Mouse (Mus musculus) embryonic facial prominence, embryonic 12.5 days (tissue): ENCODE results near the gene Atf6. TPM values are rescaled to one million over a fixed set of nuclear protein-coding genes. Genes with fewer than 3 reads are reported as not detected.

Source experiments
- ATAC-seq: fragments of 200-750 bp; cut with Nextera tagmentation; 2 replicates; pipeline ENCODE4 v1.8.0; 2017; ENCODE audit not compliant: insufficient number of reproducible peaks, insufficient read depth, low FRiP score, low TSS enrichment
- H3K27ac ChIP-seq: fragments of 300-500 bp; sonication (generic); 2 replicates; pipeline ENCODE4 v1.5.1; 2016; ENCODE audit warnings: mild to moderate bottlenecking
- H3K27me3 ChIP-seq: fragments of 300-500 bp; sonication (generic); 2 replicates; pipeline ENCODE4 v1.6.1; 2016; ENCODE audit warnings: mild to moderate bottlenecking, moderate library complexity
- H3K36me3 ChIP-seq: fragments of 300-500 bp; sonication (generic); 2 replicates; pipeline ENCODE4 v1.6.1; 2016; ENCODE audit warnings: mild to moderate bottlenecking
- H3K4me1 ChIP-seq: fragments of 300-500 bp; sonication (generic); 2 replicates; pipeline ENCODE4 v1.6.1; 2016
- H3K4me2 ChIP-seq: fragments of 300-500 bp; sonication (generic); replicated peaks from 2 replicates; pipeline ENCODE4 v1.6.1; 2016; ENCODE audit warnings: mild to moderate bottlenecking, moderate library complexity
- H3K4me3 ChIP-seq: fragments of 300-500 bp; sonication (generic); 2 replicates; pipeline ENCODE4 v1.5.1; 2016; ENCODE audit warnings: mild to moderate bottlenecking
- H3K9ac ChIP-seq: fragments of 300-500 bp; sonication (generic); 2 replicates; pipeline ENCODE4 v1.6.1; 2016; ENCODE audit warnings: mild to moderate bottlenecking, moderate library complexity
- H3K9me3 ChIP-seq: fragments of 300-500 bp; sonication (generic); 2 replicates; pipeline ENCODE4 v1.6.1; 2016; ENCODE audit warnings: mild to moderate bottlenecking, moderate library complexity
- WGBS: fragments of 180-500 bp; shearing (Covaris S2); methylation state at CpG from one replicate; pipeline ENCODE4 v1.1.7; 2016; 5-methylcytosine and 5-hydroxymethylcytosine counted together
- polyA plus RNA-seq: library from polyadenylated mRNA; unstranded; fragments of >200 nt; fragmentation: Nextera tagmentation; extraction: Ambion mirVana; gene quantifications from 2 replicates; pipeline ENCODE4 v1.2.1, GENCODE M21; 2016

The Atf6 gene
- polyA plus RNA-seq, 1 experiment from 2014 or later: 9.1 TPM

DNA sequence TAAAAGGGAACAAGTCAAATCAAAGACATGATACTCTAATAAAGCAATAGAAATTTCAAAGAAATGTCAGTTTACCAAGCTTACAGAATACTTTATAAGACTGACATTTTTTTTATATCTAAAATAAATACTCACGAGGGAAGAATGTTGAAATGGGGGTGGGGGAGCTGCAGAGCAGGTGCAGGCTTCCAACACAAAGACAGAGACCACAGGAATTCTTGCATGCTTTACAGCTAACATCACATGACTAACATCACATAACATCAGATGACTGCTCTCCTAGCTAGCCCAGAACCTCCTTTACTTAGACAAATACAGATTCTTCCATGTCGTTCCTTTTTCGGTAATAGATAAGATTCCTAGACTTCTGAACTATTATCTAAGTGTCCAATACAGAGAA, 76.6 kb downstream of the Atf6 start:
- H3K9me3 ChIP-seq: no peaks in the 10 kb centered on the region
- H3K4me2 ChIP-seq: no peak overlapping the region
- H3K27me3 ChIP-seq: no peaks in the 10 kb centered on the region
- peaks cover 18% of the 10 kb centered on the region for H3K36me3 ChIP-seq
- H3K4me3 ChIP-seq: no peak overlapping the region
- ATAC-seq: no peak
- no peak overlapping the region for H3K27ac ChIP-seq
- no peak overlapping the region for H3K9ac ChIP-seq
- no peaks in the 10 kb centered on the region for H3K4me1 ChIP-seq
- 77% methylated on average over 3 of the region's 3 CpGs for WGBS

DNA sequence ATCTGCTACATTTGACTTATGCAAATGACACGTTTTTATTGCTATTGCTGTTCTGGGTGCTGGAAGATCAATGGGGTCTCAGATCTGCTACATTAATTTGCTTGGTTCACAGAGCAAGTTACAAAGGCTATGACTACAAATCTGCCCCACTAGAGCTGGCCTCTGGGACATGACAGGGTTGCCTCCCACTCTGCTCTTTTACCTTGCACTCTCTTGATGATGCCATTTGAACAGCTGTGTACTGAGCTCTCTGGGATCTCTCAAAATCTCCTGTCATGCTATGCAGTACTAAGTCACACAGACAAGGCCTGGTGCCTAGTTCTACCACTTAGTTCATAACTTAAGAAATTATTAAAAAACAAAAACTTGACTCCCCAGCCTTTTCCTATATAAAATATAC, 79.9 kb downstream of the Atf6 start:
- Histone ChIP-seq H3K4me3 (no peak overlapping the region), H3K4me1 (no peaks in the 10 kb centered on the region), H3K27me3 (no peaks in the 10 kb centered on the region), H3K4me2 (no peak overlapping the region), H3K36me3 (peaks cover 20% of the 10 kb centered on the region), H3K9me3 (no peaks in the 10 kb centered on the region), H3K27ac (no peak overlapping the region), H3K9ac (no peak overlapping the region)
- ATAC-seq: no peak
- 59% methylated on average over 1 of the region's 1 CpGs for whole genome bisulfite sequencing

DNA sequence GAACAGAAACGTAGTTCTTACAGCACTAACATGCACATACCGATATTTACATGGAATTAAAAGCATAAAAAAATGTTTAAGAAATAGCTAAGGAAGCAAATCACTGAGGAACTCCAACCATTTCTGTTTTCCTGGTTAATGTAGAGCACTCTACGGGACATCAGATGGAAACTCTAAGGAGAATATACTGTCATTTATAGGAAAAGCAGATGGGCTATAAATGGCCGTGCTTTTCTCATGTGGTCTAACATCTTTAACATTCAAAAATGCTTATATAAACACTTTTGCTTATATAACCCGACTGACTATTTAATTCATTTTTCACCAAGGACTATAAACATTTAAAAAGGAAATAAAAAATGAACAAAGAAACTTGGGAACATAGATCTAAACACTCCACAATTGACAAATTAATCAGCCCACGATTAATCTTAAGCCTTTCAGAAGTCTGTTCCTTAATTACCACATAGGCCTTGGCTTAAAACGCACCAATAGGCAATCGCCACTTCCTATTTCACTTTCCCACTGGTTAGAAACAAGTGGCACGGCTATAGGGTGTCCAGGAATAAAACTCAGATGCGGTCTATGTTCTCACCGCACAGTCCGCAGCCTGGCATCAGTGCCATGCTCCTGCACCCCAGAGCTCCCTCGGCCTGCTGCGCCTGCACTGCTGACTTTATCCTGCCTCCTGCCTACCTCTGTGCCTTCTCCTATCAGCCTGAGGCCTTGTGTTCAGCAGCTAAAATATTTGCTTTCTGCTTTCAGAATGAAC, 80.8 kb downstream of the Atf6 start:
- Histone ChIP-seq H3K27me3 (no peaks in the 10 kb centered on the region), H3K36me3 (peaks cover 12% of the 10 kb centered on the region), H3K4me1 (no peaks in the 10 kb centered on the region), H3K4me3 (no peak overlapping the region), H3K9me3 (no peaks in the 10 kb centered on the region), H3K4me2 (no peak overlapping the region), H3K27ac (no peak overlapping the region), H3K9ac (no peak overlapping the region)
- no peak for ATAC-seq
- WGBS: 92% methylated on average over 14 of the region's 14 CpGs

DNA sequence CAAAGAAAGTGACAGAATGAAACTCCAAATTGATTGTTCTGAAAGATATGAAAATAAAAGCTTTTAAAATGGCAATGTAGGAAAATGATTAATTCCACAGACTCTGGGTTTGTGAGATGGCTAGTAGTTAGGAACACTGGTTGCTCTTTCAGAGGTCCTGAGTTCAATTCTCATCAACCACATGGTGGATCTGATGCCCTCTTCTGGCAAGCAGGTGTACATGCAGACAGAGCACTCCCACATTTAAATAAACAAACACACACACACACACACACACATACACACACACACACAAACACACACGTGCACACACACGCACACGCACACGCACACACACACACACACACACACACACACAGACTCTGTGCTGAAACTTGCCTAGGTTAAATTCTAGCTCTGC, 89.9 kb downstream of the Atf6 start:
- no peaks in the 10 kb centered on the region for H3K9me3 ChIP-seq
- H3K27ac ChIP-seq: no peak overlapping the region
- no peak overlapping the region for H3K4me3 ChIP-seq
- WGBS: 72% methylated on average over 4 of the region's 4 CpGs
- H3K9ac ChIP-seq: no peak overlapping the region
- ATAC-seq: no peak
- H3K36me3 ChIP-seq: no peaks in the 10 kb centered on the region; the same call in 1 of the 2 replicates
- no peaks in the 10 kb centered on the region for H3K4me1 ChIP-seq
- no peak overlapping the region for H3K4me2 ChIP-seq
- H3K27me3 ChIP-seq: no peaks in the 10 kb centered on the region

DNA sequence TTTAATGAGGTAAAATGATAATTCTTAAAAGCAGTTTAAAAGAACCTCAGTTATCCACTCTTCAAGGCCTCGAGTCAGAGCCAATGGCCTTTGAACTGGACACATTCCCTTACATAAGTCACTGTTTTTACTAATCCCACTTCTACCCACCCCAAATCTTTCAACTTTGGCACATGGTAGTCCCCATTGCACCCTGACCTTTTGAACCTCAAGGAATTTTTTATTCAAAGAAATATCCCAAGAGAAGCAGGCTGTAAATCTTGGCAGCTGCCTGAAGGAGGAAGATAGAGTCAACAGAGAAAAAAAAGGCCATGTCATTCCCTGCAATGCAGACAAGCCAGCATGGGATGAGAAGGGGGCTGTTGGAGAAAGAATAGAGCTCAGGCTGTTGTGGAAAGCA, 93.1 kb downstream of the Atf6 start:
- Histone ChIP-seq H3K36me3 (no peaks in the 10 kb centered on the region; the same call in 1 of the 2 replicates), H3K27me3 (no peaks in the 10 kb centered on the region), H3K4me2 (no peak overlapping the region), H3K9ac (no peak overlapping the region), H3K27ac (no peak overlapping the region), H3K4me3 (no peak overlapping the region), H3K4me1 (no peaks in the 10 kb centered on the region), H3K9me3 (no peaks in the 10 kb centered on the region)
- 62% methylated on average over 1 of the region's 1 CpGs for WGBS
- ATAC-seq: no peak

DNA sequence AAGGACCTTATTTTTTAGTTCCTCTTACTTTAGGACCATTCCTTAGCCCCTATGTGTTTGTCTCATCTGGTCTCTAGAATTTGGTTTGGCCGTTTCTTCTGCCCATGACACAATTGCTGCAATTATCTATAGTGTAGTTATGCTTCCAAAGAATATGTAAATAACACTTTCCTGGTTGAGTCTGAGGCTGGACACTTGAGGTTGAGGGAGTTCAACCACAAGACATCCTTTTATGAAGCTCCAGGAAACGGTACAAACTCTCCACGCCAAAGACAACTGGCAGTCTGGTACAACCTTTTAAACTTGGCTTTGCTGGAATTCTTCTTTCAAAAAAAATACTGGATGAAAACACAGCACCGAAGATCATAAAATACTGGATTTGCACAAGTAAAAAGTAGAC, 94.1 kb downstream of the Atf6 start:
- no peak overlapping the region for H3K27ac ChIP-seq
- ATAC-seq: no peak
- no peaks in the 10 kb centered on the region for H3K4me1 ChIP-seq
- no peak overlapping the region for H3K4me3 ChIP-seq
- no peak overlapping the region for H3K9ac ChIP-seq
- H3K9me3 ChIP-seq: no peaks in the 10 kb centered on the region
- no peaks in the 10 kb centered on the region; the same call in 1 of the 2 replicates for H3K36me3 ChIP-seq
- no peaks in the 10 kb centered on the region for H3K27me3 ChIP-seq
- 85% methylated on average over 4 of the region's 4 CpGs for WGBS
- no peak overlapping the region for H3K4me2 ChIP-seq

DNA sequence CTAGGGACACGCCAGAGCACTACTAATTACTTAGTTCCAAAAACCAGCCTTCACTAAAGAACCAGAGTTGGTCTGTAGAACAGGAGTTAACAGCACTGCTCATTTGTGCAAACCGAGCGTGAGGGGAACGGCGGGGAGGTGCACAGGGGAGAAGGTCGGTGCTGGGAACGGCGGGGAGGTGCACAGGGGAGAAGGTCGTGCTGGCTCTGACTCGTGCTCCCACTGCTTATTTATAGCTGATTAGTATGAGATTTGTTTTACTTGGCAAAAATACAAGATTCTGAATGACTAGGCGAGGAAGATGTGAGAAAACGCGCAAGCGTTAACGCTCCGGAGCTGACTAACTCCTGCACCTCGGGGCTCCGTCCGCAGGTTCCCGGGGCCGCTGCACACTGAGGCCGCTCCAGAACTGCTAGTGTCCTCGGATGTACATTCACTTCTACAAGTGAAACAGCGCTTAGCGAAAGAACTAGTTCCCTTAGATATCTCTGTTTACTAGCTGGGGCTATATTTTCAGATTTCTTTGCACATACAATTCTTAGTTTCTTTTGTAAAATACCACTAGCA, 96.1 kb downstream of the Atf6 start:
- Histone ChIP-seq H3K4me1 (no peaks in the 10 kb centered on the region), H3K9ac (no peak overlapping the region), H3K4me3 (no peak overlapping the region), H3K9me3 (no peaks in the 10 kb centered on the region), H3K4me2 (no peak overlapping the region; the same call in 1 of the 2 replicates), H3K36me3 (no peaks in the 10 kb centered on the region; the same call in 1 of the 2 replicates), H3K27ac (no peak overlapping the region), H3K27me3 (no peaks in the 10 kb centered on the region)
- WGBS: 69% methylated on average over 25 of the region's 25 CpGs
- ATAC-seq: no peak

DNA sequence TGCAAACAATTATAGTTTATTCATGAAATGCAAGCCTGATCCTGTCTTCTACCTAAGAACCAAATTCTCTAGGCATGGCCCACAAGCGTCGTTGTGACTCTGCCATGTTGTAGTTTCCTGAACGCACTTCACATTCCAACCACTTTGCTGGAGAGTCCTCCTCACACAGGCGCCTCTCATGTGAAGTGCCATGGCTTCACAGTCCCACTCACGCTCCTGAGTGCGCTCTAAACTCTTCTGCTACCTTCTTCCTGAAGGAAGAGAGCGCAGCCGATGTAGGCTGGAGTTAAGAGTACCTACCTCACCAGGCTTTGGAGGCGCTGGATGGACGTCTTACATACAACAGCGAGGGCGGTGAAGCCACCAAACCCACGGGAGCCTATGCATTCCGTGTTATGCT, 96.9 kb downstream of the Atf6 start:
- ATAC-seq: no peak

DNA sequence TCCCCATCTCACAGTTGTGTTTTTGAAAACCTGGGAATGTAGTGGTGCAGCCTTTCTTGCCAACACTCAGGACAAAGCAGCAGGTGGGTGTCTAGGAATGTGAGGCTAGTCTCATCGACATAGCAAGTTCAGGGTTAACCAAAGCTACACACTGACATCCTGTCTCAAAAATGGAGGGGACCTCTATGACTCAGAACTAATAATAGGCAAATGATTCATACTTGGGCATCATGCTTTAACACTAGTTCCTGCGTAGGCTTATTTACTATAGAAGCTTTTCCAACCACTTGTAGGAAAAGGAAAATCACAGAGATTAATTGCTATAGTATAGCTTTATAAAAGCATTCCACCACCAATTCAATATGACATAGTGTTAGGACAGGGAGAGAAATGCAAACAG, 100.6 kb downstream of the Atf6 start:
- no peak overlapping the region for H3K9ac ChIP-seq
- WGBS: 79% methylated on average over 2 of the region's 2 CpGs
- H3K27ac ChIP-seq: no peak overlapping the region
- no peaks in the 10 kb centered on the region for H3K27me3 ChIP-seq
- H3K9me3 ChIP-seq: no peaks in the 10 kb centered on the region
- no peak for ATAC-seq
- no peak overlapping the region for H3K4me2 ChIP-seq
- no peak overlapping the region for H3K4me3 ChIP-seq
- no peaks in the 10 kb centered on the region for H3K4me1 ChIP-seq
- no peaks in the 10 kb centered on the region for H3K36me3 ChIP-seq

More for the DNA sequence above, 96.9 kb downstream of the Atf6 start:
- H3K27me3 ChIP-seq: no peaks in the 10 kb centered on the region
- H3K9me3 ChIP-seq: no peaks in the 10 kb centered on the region
- no peak overlapping the region for H3K4me2 ChIP-seq
- no peak overlapping the region for H3K4me3 ChIP-seq
- no peaks in the 10 kb centered on the region; the same call in 1 of the 2 replicates for H3K36me3 ChIP-seq
- no peaks in the 10 kb centered on the region for H3K4me1 ChIP-seq
- WGBS: 92% methylated on average over 14 of the region's 14 CpGs
- no peak overlapping the region for H3K27ac ChIP-seq
- no peak overlapping the region for H3K9ac ChIP-seq

DNA sequence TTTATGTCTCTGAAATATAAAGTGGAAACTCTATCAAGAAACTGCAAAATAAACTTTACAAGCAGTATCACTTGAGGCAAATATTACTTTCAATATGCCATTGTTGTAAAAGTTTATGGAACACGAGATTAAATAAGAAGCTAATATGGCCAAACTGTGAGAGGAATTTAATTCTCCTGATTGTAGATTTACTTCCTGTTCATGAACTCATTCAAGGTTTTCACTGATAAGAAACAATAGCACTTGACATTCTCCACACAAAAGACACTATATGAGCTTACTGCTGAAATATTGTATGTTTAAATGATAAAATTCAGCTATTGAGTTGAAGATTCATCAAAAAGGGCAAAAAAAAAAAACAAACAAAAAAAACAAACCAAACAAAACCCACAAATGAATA, 102.8 kb downstream of the Atf6 start:
- Histone ChIP-seq H3K9ac (no peak overlapping the region), H3K4me2 (no peak overlapping the region), H3K4me1 (no peaks in the 10 kb centered on the region), H3K27ac (no peak overlapping the region), H3K9me3 (no peaks in the 10 kb centered on the region), H3K4me3 (no peak overlapping the region), H3K27me3 (no peaks in the 10 kb centered on the region), H3K36me3 (no peaks in the 10 kb centered on the region)
- ATAC-seq: no peak
- WGBS: 88% methylated on average over 1 of the region's 1 CpGs

DNA sequence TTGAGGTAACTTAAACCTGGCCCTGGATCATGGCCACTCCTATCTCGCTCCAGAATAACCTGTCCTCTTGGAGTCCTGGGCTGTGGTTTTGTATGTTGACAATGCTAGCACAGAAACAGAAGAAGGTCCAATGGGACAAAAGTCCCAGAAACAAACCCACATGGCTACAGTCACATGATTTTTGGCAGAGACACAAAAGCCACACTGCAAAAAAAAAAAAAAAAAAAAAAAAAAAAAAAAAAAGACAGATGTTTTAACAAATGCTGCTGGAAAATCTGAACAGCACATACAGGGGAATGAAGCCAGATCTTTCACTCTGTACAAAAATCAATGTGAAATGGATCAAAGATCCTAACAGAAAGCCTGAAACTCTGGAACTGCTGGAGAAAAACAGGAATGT, 105.9 kb downstream of the Atf6 start:
- no peaks in the 10 kb centered on the region for H3K9me3 ChIP-seq
- no peak for ATAC-seq
- no peak overlapping the region for H3K4me3 ChIP-seq
- H3K27me3 ChIP-seq: no peaks in the 10 kb centered on the region
- no peaks in the 10 kb centered on the region for H3K36me3 ChIP-seq
- 92% methylated on average over 1 of the region's 1 CpGs for WGBS
- H3K9ac ChIP-seq: no peak overlapping the region
- no peaks in the 10 kb centered on the region for H3K4me1 ChIP-seq
- no peak overlapping the region for H3K4me2 ChIP-seq
- H3K27ac ChIP-seq: no peak overlapping the region

DNA sequence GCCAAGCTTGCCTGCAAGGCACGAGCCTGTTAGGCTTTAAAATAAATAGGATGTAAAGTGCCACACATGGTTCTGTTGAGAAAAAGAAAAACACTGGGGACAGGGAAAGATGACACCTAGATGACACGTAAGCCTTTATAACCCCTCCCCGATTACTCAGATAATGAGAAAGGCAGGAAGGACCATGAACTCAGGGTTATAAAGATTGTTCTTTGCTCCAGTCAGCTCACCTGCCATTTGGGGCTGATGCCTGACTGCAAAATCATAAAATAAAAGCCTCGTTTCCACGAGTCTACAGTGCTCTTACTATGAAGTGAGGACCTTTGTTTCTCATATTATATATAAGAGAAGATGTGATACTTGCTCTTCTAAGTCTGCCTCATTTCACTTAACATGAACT, 114.0 kb downstream of the Atf6 start:
- Histone ChIP-seq H3K27ac (no peak overlapping the region), H3K4me1 (no peaks in the 10 kb centered on the region), H3K4me3 (no peak overlapping the region), H3K27me3 (no peaks in the 10 kb centered on the region), H3K4me2 (no peak overlapping the region), H3K9ac (no peak overlapping the region), H3K9me3 (no peaks in the 10 kb centered on the region), H3K36me3 (no peaks in the 10 kb centered on the region)
- no peak for ATAC-seq
- WGBS: 80% methylated on average over 5 of the region's 5 CpGs
